Mouse (Mus musculus) left cerebral cortex, adult 8-10 months (tissue): ENCODE measurements around the gene Aym1. TPM values are rescaled to one million over a fixed set of nuclear protein-coding genes. Genes with fewer than 3 reads are reported as not detected.
"Not testable (repeated sequence)": the region's sequence is repeated elsewhere in the genome, so short reads cannot be mapped to it uniquely, and the experiment has no call there.

Source experiments
- DNase-seq, 2 experiments: peaks; one replicate each; pipeline ENCODE4 v3.0.0; 2022; ENCODE audit warnings: low spot score in 2 of 2
- total RNA-seq, 4 experiments: library from RNA; stranded (reverse); gene quantifications; 2 replicates each; pipeline ENCODE4 v1.2.4; 2022

Gene Aym1
- total RNA-seq, 4 experiments from 2014 or later = not detected

GRCm38 (mm10) chr5:113352636-113353035, 4.5 kb upstream of the Aym1 start:
- no peak for DNase-seq

- peak; percentile 61 to 77 for DNase-seq
These were observed 2.8 kb upstream of the Aym1 start for GRCm38 (mm10) chr5:113354311-113354710.

DNA sequence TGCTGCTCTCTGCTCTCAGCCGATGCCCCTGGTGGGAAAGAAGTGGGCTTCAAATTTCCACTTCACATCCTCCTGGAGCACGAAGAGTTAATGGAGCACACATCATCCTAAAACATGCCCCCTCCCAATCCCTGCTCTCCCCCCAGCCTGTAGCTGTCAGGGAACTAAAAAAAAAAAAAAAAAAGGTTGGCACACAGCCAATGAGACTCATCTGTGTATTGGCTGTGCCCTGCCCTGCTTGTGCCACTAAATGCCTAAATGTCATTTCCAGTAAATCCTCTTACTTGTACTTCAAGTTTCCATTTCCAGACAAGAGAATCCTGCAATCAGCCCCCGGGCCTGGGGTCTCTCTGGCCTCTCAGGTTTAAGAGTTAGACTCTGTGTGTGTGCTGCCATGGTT, 562 bp downstream of the Aym1 start:
- DNase-seq = no peak

DNA sequence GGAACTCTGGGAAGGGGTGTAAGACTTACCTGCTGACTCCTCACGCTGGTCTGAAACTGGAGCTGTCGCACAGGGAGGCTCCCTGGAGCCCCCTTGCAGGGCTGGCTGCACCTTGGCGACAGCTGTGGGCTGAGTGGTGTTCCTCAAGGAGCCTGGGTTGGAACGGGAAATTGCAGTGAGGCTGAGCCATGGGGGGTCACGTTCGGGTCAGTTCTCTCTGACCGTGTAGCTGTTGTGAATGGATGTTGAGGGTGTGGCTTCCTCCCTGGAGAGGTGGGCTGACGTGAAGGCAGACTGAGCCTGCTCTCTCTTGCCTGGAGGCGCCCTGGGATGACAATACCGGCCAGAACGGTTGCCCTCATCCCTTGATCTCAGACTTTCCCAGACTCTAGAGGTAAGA, 1.7 kb downstream of the Aym1 start:
- DNase-seq = no peak

GRCm38 (mm10) chr5:113361283-113361682, 4.2 kb downstream of the Aym1 start:
- DNase-seq = no peak

GRCm38 (mm10) chr5:113362258-113362996, 5.3 kb downstream of the Aym1 start:
- DNase-seq = no peak

GRCm38 (mm10) chr5:113363177-113363576, 6.1 kb downstream of the Aym1 start:
- DNase-seq = no peak

DNA sequence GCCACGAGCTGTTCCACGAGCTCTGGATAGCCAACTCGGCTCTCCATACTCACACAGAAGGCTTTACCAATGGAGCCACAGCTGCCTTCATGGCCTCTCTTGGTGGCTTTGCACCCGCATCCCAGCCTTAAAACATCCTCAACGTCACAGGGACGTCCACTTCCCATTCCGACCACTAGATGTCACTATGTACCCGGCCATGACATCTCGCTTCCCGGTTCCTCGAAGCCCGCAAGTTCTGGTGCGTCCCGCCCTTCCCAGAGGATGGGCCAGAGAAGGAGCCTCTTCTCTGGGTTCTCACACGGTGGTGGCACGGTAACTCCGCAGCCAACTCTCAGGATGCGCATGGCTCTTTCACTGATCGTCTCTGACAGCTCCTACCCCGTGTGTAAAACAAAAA, 8.8 kb downstream of the Aym1 start:
- DNase-seq = peak; percentile 54 to 87

GRCm38 (mm10) chr5:113367726-113368125, 10.6 kb downstream of the Aym1 start:
- not testable (repeated sequence) for DNase-seq

DNA sequence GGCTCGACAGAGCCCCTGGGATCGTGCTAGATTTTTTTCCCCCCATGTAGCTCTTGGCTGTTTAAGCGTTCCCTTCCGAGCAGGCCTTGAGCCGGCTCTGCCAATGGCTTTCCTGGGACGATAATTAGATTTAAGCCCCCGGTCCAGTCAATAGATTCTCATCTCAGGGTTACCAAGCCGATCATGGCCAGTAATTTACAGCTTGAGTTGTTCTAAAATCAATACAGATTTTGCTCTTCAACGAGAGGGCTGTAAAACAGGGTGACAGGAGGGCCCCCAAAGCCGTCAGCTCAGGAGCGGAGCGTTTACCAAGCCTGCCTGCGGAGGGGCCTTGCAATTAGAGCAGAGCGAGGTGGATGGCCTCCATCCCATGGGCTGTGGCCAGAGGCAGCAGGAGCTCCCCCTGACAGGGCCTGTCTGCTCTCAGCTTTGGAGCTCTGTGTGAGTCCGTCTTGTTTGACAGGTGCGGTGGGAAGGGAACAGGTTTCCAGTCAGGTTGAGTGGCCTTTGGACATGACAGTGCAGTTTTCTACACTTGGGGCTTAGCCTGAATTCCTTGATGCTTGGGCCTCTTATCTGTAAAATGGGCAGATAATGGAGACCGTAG, 12.3 kb downstream of the Aym1 start:
- no peak for DNase-seq

DNA sequence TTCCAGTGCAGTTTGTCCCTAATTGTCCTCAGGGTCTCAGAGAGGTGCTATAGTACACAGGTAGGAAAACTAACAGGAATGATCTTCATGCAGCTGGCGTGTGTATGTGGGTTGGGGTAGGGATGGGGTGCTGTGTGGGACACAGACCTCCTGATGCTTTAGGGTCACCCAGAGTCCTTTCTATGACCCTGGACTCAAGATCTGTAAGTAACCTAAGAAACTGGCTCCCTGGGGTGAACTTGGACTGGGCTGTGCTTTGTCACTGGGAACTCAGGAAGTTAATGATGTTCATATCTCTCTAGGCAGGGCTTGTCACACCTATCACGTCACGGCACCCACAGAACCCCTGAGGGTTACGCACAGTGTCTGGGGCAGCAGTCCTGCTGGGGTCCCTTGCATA, 15.4 kb downstream of the Aym1 start:
- no peak for DNase-seq

DNA sequence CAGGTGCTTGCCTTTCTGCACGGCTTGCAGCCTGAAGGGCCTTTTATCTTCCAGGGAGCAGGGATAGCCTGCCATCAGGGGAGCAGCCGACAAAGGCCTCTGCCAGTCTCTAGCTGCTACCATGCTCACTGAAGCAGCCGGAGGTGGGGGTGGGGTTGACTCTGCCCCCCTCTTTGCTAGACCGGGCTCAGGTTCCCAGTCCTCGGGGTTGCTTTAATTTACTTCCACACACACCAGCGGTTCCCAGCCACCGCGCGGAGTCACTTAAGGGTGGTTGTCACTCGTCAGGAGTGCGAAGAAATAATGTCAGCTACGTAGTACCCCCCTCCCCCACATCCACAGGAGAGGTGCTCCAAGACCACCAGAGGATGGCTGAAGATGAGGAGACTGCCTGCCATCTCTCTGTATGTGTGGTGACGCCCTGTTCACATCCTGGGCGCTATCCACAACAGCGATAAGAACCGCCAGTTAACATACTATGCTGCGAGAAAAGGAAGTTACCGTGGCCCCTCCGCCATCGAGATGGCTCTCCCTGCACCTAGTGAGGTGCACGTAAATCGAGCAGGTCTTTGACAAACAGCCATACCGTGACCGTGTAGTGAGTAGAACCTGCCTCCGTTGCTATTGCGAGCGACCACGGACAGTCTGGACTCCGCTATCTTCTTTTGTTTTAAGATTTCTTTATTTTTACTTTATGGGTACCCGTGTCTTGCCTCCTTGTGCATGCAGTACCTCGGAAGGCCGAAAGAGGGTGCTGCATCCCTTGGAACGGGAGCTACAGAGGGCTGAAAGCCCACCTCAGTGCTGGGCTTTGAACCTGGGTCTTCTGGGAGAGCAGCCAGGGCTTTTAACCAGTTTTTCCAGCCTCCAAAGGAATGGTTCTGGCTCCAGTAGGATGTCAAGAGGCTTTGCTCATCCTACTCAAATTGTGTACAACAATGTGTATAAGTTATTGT, 16.2 kb downstream of the Aym1 start:
- peak in 1 of 2 experiments; percentile 88 for DNase-seq

DNA sequence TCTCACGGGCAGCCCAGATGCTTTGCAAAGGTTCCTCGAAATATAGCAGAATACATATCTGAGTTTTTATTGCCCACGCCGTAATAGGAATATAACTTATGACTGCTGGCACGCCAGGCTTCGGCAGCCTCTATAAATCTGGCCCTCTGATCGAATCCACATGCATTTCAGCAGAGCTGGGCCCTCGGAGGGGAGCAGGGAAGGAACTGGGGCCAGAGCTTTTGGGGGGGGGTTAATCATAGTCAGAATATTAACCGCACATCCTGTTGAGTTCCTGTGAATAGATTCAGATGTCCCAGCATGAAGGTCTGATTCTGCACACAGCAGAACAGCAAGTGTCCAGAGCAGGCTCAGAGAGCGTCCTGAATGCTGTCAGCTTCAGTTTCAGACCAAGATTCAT, 17.2 kb downstream of the Aym1 start:
- no peak for DNase-seq

- peak; percentile 31 to 80 for DNase-seq
These were observed 18.7 kb downstream of the Aym1 start for GRCm38 (mm10) chr5:113375783-113376182.

- no peak for DNase-seq
These were observed 19.2 kb downstream of the Aym1 start for GRCm38 (mm10) chr5:113376292-113376691.

- no peak for DNase-seq
These were observed 22.3 kb downstream of the Aym1 start for GRCm38 (mm10) chr5:113379416-113379815.

- DNase-seq = no peak
These were observed 23.5 kb downstream of the Aym1 start for GRCm38 (mm10) chr5:113380553-113380952.

- no peak for DNase-seq
These were observed 25.5 kb downstream of the Aym1 start for GRCm38 (mm10) chr5:113382580-113382979.

- no peak for DNase-seq
These were observed 36.7 kb downstream of the Aym1 start for GRCm38 (mm10) chr5:113393766-113394165.

DNA sequence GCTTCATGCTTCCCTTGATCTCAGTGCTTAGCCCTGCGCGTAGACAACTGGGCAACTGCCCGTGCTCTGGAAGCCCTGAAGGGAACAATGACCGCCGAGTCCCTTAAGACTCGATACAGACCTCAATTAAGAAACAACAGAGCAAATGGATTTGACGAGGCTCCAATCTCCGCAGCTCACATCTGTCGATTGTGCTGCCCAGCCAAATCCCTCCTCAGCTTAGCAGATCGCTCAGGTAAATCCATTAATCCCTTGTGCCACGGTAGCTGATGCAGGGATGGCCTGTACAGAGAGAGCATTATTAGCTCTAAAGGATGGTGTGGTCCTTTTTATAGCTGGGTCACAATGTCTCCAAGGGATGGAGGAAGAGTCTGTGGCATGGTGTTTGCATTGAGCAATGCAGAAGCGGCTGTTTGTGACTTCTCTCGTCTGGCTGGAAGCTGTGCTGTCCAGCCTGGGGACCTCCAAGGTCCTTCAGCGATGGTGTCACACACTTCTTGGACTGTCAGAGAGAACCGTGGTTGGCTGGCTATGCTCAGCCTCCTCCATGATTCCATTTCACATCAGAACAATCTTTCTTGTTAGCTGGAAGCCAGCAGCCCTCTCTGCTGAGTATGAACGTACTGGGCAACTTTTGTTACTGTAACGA, 39.3 kb downstream of the Aym1 start:
- no peak for DNase-seq
